Mouse (Mus musculus): ENCODE measurements around the gene Gm3298. TPM values are rescaled to one million over a fixed set of nuclear protein-coding genes. Genes with fewer than 3 reads are reported as not detected.
"Not testable (repeated sequence)": the region's sequence is repeated elsewhere in the genome, so short reads cannot be mapped to it uniquely, and the experiment has no call there.

Gm3298 gene
- polyA plus RNA-seq (2017; shearing (Covaris generic)): not detected

DNA sequence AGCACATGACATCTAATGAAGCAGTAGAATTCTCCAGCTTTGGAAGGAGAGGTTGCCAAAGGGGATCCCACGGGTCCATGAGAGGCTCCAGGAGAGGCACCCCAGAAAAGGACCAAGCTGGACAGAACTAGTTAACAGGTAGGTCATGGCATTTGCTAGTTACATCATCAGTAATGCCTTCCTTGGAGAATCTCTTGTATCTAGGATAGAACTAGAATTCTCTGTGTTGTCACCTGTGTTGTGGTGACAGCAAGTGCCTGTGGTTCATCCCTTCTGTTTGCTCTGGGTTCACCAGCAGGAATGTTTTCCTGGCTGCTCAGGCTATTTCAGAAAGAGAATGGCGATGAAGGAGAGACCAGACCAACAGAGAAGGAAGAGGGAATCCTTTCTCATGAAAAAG lies at the start of gene Gm3298:
Gene Gm3298, plus strand, starts transcription at position 301 of the 400 bp plus-strand sequence.
- ATAC-seq: not testable (repeated sequence)

- ATAC-seq: not testable (repeated sequence)
These were observed 32.1 kb upstream of the Gm3298 start, which contains the start of gene Gm8297 for GRCm38 (mm10) chr14:4983635-4984034. TSS of gene Gm8297 (plus strand) at chr14:4983935.

- ATAC-seq: not testable (repeated sequence)
These were observed 34.6 kb downstream of the Gm3298 start, which contains the start of gene 4930555G01Rik for GRCm38 (mm10) chr14:5050329-5050728. TSS of gene 4930555G01Rik (plus strand) at chr14:5050629.

Other genes starting within 250 kb of the Gm3298 start
- gene Gm9602, start 239.6 kb upstream of the Gm3298 start, polyA plus RNA-seq (2017; shearing (Covaris generic)): not detected
- gene Gm3269, start 177.8 kb upstream of the Gm3298 start, polyA plus RNA-seq (2017; shearing (Covaris generic)): not detected
- gene Gm3264, start 160.3 kb upstream of the Gm3298 start, polyA plus RNA-seq (2017; shearing (Covaris generic)): 1 to 10 TPM in 2 of 3 experiments, under 1 TPM in 1; 0.80 to 2.9 (median 2.2) TPM
- not detected for gene Gm3278, start 123.5 kb upstream of the Gm3298 start, polyA plus RNA-seq (2017; shearing (Covaris generic))
- gene Gm8297, start 32.0 kb upstream of the Gm3298 start, polyA plus RNA-seq (2017; shearing (Covaris generic)): under 1 TPM in 1 of 3 experiments, not detected in 2; 0.72 TPM
- not detected for gene 4930555G01Rik, start 34.7 kb downstream of the Gm3298 start, polyA plus RNA-seq (2017; shearing (Covaris generic))
- gene Gm8281, start 55.1 kb downstream of the Gm3298 start, polyA plus RNA-seq (2017; shearing (Covaris generic)): 10 to 100 TPM in 1 of 3 experiments, 1 to 10 TPM in 2; 3.8 to 19.5 (median 7.2) TPM
- gene Gm8279, start 115.6 kb downstream of the Gm3298 start, polyA plus RNA-seq (2017; shearing (Covaris generic)): not detected
- gene Gm3317, start 148.6 kb downstream of the Gm3298 start, polyA plus RNA-seq (2017; shearing (Covaris generic)): not detected
- not detected for gene Gm8271, start 169.9 kb downstream of the Gm3298 start, polyA plus RNA-seq (2017; shearing (Covaris generic))
- not detected for gene Gm3526, start 244.7 kb downstream of the Gm3298 start, polyA plus RNA-seq (2017; shearing (Covaris generic))

All from inflammation-experienced regulatory T-cells, adult 6 months (primary cell).